Mouse (Mus musculus): Measurements from ENCODE around the gene Rab23. TPM values are rescaled to one million over a fixed set of nuclear protein-coding genes. Genes with fewer than 3 reads are reported as not detected.

The Rab23 gene
- polyA plus RNA-seq, 1 experiment, result 14.6 TPM

DNA sequence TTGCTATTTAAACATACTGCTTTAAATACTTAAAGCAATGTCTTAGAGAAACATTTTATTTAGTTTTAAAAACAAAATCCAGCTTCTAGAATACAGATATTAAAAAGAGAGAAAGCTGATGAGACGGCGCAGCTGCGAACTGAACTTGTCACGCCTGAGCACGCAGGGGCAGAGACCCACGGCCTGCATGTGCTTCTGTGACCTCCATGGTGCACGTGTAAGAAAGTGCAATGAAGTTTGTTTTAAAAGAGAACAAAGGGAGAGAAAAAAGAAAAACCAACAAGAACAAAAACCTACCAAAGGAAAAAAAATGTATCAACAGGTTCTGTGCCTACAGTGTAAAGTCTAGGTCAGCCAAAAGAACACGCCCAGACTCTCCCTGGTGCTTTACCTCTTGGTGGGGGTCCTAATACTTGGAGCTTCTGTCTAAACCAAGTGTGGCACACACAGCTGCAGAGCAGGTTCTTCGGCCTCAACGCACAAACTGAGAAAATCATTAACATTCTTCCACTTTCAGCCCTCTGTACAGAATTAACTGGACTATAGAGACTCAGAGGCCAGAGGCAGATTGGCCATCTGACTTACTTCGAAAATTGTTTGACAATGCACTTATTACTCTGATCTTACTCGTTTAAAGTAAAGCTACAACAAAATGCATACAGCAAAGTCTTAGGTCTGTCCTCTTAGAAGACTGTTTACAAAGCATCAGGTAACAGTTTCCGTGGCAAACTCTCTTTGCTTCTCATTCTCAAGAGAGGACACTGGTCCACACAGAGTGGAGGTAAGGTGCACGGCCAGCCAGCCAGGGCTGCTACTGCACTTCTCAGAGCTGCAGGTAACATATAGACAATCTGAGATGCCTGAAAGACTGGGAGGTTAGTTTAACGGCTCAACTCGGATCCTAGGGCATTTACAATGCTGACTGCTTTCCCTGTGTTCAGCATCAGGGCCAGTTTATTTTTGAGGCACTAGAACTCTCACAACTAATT is 47.1 kb downstream of the Rab23 start:
- no peak for DNase-seq (ENCODE audit: low spot score)

- no peak for DNase-seq (ENCODE audit: low spot score)
These were observed 48.6 kb downstream of the Rab23 start for GRCm38 (mm10) chr1:33768091-33768787.

DNA sequence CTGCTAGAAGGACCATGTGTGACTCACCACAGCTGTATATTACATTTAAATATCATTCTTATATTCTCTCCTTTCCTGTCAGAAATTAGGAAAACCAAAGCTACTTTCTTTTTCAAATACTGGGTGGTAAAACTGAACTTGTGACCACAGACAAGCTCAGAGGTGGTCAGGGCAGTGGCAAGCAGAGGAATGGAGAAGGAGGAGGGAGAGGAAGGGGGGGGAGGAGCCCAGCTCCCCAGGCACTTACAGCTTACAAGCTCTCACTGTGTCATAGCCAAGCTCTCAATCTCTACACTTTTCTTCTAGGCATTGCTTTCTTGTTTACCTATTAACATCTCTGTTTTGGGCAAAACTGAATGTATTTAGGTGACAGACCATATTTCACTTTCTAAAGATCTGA is 49.1 kb downstream of the Rab23 start:
- no peak for DNase-seq (ENCODE audit: low spot score)

DNA sequence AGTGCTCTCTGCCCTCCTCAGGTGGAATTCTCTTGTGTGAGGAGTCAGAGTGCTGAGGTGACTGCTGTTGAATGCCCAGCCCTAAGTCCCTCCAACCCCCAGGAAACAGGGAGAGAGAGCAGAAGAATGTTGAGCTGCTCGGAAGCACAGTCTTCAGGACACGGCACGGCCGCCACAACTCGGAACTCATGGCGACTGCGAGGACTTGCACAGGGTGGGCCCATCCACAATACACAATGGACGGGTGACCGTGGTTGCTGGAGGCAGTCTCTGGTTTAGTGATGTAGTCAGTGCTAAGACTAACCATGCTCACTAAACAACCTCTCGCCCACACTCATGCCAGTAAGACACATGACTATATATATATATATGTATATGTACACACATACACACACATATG is 51.9 kb downstream of the Rab23 start:
- no peak for DNase-seq (ENCODE audit: low spot score)

DNA sequence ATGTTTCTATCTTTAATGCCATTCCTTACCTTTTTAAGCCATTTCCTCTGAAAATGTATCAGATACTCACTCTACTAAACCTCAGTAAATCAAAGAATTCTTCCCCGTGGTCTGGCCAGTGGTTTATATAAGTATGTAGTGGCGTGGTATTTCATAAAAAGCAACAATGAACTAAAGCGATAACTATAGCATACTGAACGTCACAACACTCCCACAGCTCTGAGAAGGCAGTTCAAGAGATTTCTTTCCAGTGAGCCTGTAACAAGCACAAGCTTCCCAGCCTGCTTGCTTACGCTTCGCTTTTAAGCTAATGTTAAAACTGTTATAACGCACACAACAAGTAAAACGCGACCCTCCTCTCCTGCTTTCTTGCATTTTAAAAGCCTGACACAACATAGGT is 52.4 kb downstream of the Rab23 start:
- DNase-seq (ENCODE audit: low spot score), result no peak

DNA sequence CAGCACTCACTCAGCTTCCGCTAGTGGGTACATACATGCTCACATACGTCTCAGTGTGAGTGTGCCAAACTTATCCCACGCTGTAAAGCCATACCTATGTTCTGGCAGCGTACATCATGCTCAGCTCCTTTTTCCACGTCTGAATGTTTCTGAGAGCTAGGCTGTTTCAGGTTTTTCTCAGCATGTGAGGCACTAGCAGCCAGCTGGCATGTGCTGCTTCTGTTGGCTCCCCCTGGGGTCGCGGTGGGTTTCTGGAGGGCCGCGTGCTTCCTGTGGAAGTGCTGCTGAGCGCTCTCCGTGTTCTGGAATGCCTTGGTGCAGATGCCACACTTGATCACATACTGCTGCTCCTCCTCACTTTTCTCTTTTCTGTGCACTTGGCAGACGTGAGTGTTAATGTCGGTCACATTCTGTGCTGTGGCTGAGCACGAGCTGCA is 56.5 kb downstream of the Rab23 start:
- no peak for DNase-seq (ENCODE audit: low spot score)

DNA sequence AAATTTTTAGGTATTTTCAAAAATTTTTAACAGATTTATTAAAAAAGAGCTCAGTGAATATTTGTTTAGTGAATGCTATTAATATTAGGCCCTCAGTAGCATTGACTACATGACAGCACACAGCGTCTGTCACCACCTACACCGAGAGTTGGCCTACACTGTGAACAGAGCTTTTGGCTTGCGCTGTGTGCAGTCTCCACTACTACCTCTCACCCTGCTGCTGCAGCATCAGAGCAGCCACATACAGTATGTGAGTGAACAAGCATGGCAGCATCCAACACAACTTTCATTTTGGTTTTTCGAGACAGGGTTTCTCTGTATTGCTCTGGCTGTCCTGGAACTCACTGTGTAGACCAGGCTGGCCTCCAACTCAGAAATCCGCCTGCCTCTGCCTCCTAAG is 64.9 kb downstream of the Rab23 start:
- no peak for DNase-seq (ENCODE audit: low spot score)

DNA sequence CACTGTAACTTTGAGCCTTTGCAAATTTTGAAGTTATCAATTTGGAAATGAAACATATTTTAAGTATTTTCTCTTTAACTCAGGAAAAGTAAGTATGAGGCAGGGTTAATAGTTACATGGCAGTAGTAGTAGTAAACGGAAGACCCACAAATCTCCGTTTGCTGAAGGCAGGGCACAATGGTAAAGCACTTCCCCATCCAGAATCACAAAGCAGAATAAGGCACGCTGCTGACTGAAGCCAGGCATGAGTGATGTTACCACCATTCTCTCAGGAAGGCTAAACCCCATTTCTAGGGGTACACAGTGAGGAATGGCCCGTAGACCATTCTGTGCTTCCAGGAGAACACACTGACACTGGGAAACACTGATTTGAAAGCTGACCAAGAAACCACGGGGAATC is 68.4 kb downstream of the Rab23 start:
- no peak for DNase-seq (ENCODE audit: low spot score)

- no peak for DNase-seq (ENCODE audit: low spot score)
These were observed 68.8 kb downstream of the Rab23 start for GRCm38 (mm10) chr1:33788493-33788892.

Other genes with a start within 250 kb of the Rab23 start
- gene Prim2, start 50.1 kb upstream of the Rab23 start, polyA plus RNA-seq (2012; rRNA removed), result 9.0 and 10.8 TPM in 2 replicates
- gene Bag2, start 37.9 kb downstream of the Rab23 start, polyA plus RNA-seq (2012; rRNA removed), result 89.9 and 91.2 TPM in 2 replicates
- gene Zfp451, start 94.7 kb downstream of the Rab23 start, polyA plus RNA-seq (2012; rRNA removed), result 15.8 and 16.8 TPM in 2 replicates
- 2.1 and 2.6 TPM in 2 replicates for gene Bend6, start 187.9 kb downstream of the Rab23 start, polyA plus RNA-seq (2012; rRNA removed)
- gene Dst, start 188.3 kb downstream of the Rab23 start, polyA plus RNA-seq (2012; rRNA removed), result 77.4 and 118 TPM in 2 replicates

Data from urinary bladder, adult 2 months (tissue).